Mouse (Mus musculus) R1 (cell line): ENCODE results near the gene Ibsp.

ENCODE experiments used
- DNase-seq: peaks from one replicate; pipeline ENCODE4 v3.0.0-alpha.2; 2018; ENCODE audit warnings: low read depth, low spot score

Gene Ibsp

DNA sequence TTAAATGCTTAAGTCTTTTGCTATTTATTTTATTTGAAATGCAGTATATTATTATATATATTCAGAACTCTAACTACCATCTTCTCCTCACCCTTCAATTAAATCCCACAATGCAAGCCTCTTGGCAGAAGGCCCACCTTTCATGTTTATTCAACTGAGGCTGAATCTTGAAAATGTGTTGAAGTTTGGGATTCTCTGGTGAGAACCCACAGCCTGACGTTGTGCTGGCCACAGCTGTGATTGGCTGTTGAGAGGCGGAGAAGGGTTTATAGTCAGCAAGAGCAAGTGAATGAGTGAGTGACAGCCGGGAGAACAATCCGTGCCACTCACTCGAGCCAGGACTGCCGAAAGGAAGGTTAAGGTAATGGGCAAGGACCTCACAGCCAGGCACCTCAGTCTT is at the start of gene Ibsp:
Gene Ibsp (plus strand): TSS at position 178 of the 400 bp plus-strand sequence.
- DNase-seq: no peak

- DNase-seq: no peak
Measured at GRCm38 (mm10) chr5:104251811-104252210, 47.2 kb upstream of the Ibsp start.

- no peak for DNase-seq
Measured at GRCm38 (mm10) chr5:104256585-104256984, 42.4 kb upstream of the Ibsp start.

- no peak for DNase-seq
Measured at GRCm38 (mm10) chr5:104261908-104262461, 37.0 kb upstream of the Ibsp start.

GRCm38 (mm10) chr5:104263014-104263776 is 35.8 kb upstream of the Ibsp start:
- no peak for DNase-seq

GRCm38 (mm10) chr5:104294201-104294600 is 4.8 kb upstream of the Ibsp start:
- DNase-seq: no peak

DNA sequence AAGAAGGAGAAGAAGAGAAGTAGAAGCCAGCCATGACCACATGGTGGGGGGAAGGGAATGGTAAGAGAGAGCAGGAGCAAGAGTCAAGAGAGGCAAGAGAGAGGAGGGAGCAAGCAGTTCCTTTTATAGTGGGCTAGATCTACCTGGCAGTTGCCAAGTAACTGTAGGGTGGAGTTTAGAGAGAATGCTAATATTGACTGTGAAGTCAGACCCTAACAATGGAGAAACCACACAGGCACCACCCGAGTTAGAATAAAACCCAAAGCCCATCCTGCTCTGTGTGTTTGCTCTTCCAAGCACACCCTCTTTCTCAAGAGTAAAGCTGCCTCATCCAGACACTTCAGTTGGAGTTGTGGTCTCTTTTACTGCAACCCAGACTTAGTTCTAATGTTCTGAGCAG is 15.1 kb downstream of the Ibsp start:
- DNase-seq: no peak

DNA sequence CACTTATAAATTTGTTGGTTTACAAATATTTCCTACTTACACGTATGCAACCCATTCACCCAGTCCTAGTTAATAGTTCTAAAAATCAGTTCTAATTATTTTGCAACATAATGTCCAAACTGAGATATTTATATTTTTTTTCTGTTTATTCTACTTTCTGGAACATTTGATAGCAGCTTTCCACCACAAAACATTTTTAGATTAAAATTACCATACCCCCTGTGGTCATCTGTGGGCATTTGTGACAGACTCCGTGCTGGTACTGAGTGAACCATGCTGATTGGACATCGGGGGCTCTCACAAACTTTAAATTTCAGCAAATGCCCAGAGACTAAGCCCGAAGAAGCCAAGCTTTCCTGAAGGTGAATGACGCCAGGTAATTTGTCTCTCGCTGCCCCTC is 26.1 kb downstream of the Ibsp start, which contains the start of gene Mepe:
Gene Mepe (plus strand): TSS at position 301 of the 400 bp plus-strand sequence.
- DNase-seq: no peak

DNA sequence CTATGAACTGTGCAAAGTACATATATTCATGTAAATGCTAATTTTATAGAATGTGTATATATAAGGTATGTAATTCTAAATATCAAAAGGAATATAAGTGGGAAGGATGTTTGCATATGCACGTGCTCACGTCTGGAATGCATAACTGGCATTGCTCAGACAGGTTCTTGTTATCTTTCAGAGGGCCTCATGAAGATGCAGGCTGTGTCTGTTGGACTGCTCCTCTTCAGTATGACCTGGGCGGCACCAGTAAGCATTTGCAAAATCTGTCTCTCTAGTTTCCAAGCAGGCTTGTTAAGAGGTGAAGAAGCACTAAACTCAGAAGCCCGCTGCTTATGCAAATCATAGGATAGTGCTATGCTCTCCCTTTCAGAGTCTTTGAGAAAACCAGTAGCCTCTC is 27.9 kb downstream of the Ibsp start:
- no peak for DNase-seq

GRCm38 (mm10) chr5:104327389-104327788 is 28.4 kb downstream of the Ibsp start:
- no peak for DNase-seq

GRCm38 (mm10) chr5:104327876-104328275 is 28.9 kb downstream of the Ibsp start:
- no peak for DNase-seq

- no peak for DNase-seq
Measured at GRCm38 (mm10) chr5:104328317-104328850, 29.4 kb downstream of the Ibsp start.

- no peak for DNase-seq
Measured at GRCm38 (mm10) chr5:104329381-104329780, 30.4 kb downstream of the Ibsp start.

GRCm38 (mm10) chr5:104330088-104330487 is 31.1 kb downstream of the Ibsp start:
- no peak for DNase-seq

DNA sequence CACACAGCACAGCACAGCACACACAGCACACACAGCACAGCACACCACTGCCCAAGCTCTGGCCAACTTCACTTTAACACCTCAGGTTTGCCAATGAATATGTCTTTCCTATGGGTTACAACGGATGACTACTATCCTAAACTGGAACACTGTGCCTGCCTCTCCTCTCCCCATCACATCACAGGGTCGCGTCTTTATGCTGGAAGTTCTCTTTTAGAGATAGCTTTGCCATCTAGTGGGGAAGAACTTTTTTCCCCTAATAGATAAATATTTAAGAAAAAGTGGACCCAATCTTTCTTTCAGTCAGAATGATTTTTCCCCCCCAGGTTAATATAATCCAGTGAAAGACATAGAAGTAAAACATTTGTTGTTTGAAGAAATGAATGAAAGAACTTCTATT is 33.3 kb downstream of the Ibsp start:
- no peak for DNase-seq

DNA sequence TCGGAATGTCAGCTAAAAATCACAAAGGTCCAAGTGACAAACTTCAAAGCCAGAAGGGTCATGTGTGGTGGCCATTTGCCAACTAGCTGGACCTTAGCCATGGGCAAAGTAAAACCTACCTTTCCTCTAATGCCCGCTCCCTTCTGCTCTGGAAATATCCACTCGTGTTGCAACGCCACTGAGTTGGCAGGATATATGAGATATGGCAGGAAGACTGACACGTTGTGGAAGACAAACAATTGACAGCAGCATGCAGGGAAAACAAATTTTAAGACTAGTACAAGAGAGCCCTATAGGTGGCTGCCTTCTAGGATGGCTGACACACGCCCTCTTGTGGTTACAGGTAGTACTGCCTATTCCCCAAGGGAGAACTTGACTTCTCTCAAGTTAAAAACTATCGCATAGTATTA is 34.3 kb downstream of the Ibsp start:
- DNase-seq: peak; percentile 73

DNA sequence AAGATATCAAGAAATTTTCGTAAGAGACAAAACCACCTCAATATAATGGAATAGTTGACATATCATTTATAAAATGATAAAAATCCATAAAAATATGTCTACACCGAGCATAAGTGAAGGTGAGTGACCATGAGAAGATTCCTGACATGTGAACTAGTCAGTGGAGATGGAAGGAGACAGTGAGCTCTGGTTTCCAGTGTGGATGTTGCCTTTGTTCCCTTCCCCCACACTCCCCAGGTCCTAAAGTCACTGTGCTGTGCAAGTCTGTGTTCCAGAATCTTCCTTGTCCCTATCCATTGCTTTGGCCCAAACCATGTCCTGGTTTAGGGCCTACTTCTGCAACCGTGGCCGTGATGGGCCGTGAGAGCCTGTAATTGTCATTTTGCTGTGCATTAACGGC is 34.7 kb downstream of the Ibsp start:
- no peak for DNase-seq

DNA sequence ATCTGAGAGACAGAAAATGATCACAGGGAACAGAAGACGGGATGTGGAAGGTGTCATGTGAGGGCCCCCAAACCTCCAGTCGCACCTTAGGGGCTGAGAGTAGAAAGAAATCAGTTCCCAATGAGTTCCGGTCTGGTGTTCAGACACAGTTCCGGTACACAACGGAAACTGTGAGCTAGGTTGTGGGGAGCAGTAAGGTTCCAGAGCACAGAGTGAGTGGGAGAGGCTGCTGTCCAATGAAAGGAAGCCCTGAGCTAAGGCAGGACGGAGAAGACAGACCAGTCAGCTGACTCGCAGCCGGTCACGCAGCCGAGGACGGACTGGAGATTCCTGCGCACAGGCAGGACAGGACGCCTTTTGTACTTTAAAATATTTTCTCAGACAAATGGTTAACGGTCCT is 35.5 kb downstream of the Ibsp start:
- peak; percentile 53 for DNase-seq

DNA sequence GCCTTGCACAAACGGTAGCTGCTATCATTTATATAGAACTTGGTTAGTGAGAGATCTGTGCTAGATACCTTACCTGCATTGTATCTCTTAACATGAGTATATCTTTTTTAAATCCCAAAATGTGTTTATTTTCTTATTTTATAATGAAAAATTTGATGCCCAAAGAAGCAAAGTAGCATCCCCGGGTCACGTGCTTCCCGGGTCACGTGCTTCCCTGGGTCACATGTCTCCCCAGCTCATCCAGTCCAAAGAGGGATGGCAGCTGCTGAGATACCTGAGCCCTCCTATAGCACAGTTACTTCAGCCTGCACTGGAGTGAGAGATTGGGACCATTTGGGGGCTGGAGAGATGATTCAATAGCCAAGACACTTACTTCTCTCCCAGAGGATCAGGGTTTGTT is 37.0 kb downstream of the Ibsp start:
- no peak for DNase-seq

- no peak for DNase-seq
Measured at GRCm38 (mm10) chr5:104337491-104337890, 38.5 kb downstream of the Ibsp start.

- no peak for DNase-seq
Measured at GRCm38 (mm10) chr5:104339009-104339408, 40.0 kb downstream of the Ibsp start.

- DNase-seq: peak; percentile 84
Measured at GRCm38 (mm10) chr5:104339706-104340512, 40.9 kb downstream of the Ibsp start.
